Mouse (Mus musculus) hindbrain, embryonic 10.5 days (tissue): Measurements from ENCODE around the gene Slc8a1. TPM values are rescaled to one million over a fixed set of nuclear protein-coding genes. Genes with fewer than 3 reads are reported as not detected.
A peak's percentile ranks its signal among the peaks of the same experiment; 100 is the strongest.

Experiments
- DNase-seq: peaks from one replicate; pipeline ENCODE4 v3.0.0-alpha.2; 2017; ENCODE audit warnings: low spot score
- H3K27ac ChIP-seq: fragments of 300-500 bp; sonication (generic); 2 replicates; pipeline ENCODE4 v1.5.1; 2016; ENCODE audit warnings: mild to moderate bottlenecking, moderate library complexity
- H3K27me3 ChIP-seq: fragments of 300-500 bp; sonication (generic); 2 replicates; pipeline ENCODE4 v1.6.1; 2016; ENCODE audit warnings: mild to moderate bottlenecking; ENCODE audit not compliant: poor library complexity, insufficient read depth, severe bottlenecking
- H3K36me3 ChIP-seq: fragments of 300-500 bp; sonication (generic); 2 replicates; pipeline ENCODE4 v1.6.1; 2016; ENCODE audit warnings: mild to moderate bottlenecking, moderate library complexity
- H3K4me1 ChIP-seq: fragments of 300-500 bp; sonication (generic); replicated peaks from 2 replicates; pipeline ENCODE4 v1.6.1; 2016; ENCODE audit warnings: mild to moderate bottlenecking
- H3K4me3 ChIP-seq: fragments of 300-500 bp; sonication (generic); 2 replicates; pipeline ENCODE4 v1.5.1; 2016; ENCODE audit warnings: mild to moderate bottlenecking, moderate library complexity
- H3K9me3 ChIP-seq: fragments of 300-500 bp; sonication (generic); 2 replicates; pipeline ENCODE4 v1.6.1; 2016; ENCODE audit warnings: mild to moderate bottlenecking, moderate library complexity
- whole genome bisulfite sequencing: fragments of 180-500 bp; shearing (Covaris S2); methylation state at CpG from one replicate; pipeline ENCODE4 v1.1.7; 2016; 5-methylcytosine and 5-hydroxymethylcytosine counted together
- polyA plus RNA-seq: library from polyadenylated mRNA; unstranded; fragments of >200 nt; fragmentation: Nextera tagmentation; extraction: Ambion mirVana; gene quantifications from 2 replicates; pipeline ENCODE4 v1.2.1, GENCODE M21; 2016

Slc8a1 gene
- polyA plus RNA-seq, 1 experiment from 2014 or later: 2.6 TPM

DNA sequence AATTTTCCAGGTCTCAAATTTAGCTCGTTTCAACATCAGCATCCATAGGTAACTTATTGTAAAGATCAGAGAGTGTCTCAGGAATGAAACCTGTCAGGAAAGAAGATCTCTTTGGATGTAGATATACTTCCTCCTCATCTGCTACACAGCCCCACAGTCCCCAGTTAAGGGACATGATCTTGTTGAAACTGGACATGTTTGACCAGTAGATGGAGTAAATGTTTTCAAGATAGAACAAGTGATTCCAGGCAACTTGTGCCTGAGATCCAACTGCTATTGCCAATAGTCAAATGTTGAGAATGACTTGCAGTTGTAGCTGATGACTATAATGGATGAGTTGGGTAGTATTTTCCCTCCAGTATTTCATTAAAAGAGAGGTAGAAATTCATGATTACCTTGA is 260.8 kb downstream of the Slc8a1 start:
- H3K9me3 ChIP-seq: no peaks in the 10 kb centered on the region
- no peaks in the 10 kb centered on the region for H3K36me3 ChIP-seq
- no peak overlapping the region for H3K27ac ChIP-seq
- H3K27me3 ChIP-seq: no peaks in the 10 kb centered on the region
- WGBS: 83% methylated on average over 1 of the region's 1 CpGs
- H3K4me3 ChIP-seq: no peak overlapping the region
- H3K4me1 ChIP-seq: peaks cover 15% of the 10 kb centered on the region
- DNase-seq: no peak

DNA sequence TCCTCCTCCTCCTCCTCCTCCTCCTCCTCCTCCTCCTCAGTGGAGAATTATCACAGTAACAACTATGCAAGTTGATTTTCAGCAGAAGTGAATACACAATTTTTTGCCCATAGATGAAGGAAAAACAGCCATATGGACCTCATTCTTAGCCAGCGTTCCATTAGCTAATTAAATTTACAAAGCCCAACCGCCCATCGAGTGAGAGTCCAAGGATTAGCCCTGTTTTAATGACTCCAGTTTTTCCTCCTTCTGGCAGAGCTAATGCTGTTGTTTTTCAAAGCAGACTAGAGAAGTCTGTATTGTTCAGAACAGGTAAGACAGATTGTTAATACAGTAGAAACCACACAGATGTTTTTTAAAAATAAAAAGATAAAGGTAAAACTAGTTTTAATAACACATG is 264.8 kb downstream of the Slc8a1 start:
- Histone ChIP-seq H3K4me3 (no peak overlapping the region), H3K27me3 (no peaks in the 10 kb centered on the region), H3K36me3 (no peaks in the 10 kb centered on the region), H3K9me3 (no peaks in the 10 kb centered on the region), H3K4me1 (no peaks in the 10 kb centered on the region), H3K27ac (no peak overlapping the region)
- DNase-seq: no peak
- WGBS: 76% methylated on average over 3 of the region's 3 CpGs

DNA sequence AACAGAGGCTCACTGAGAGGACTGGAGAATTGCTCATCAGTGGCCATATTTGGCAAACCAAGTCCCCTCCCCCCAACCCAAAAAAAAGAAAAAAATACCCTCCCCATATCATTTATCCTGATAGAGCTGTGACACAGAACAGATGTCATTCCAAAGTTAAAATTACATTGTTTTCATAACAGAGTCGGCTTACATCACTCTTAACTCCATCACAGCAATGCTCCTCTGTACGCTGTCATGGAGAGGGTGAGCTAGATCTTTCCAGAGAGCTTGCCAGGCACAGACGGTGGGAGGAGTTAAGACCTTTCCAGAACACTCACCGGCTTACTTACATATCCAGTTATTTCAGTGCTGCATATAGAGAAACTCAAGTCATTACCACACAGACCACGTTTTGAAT is 269.2 kb downstream of the Slc8a1 start:
- H3K27me3 ChIP-seq: no peaks in the 10 kb centered on the region
- H3K9me3 ChIP-seq: no peaks in the 10 kb centered on the region
- no peaks in the 10 kb centered on the region for H3K4me1 ChIP-seq
- H3K4me3 ChIP-seq: no peak overlapping the region
- no peak for DNase-seq
- 88% methylated on average over 5 of the region's 5 CpGs for WGBS
- no peaks in the 10 kb centered on the region for H3K36me3 ChIP-seq
- H3K27ac ChIP-seq: no peak overlapping the region

DNA sequence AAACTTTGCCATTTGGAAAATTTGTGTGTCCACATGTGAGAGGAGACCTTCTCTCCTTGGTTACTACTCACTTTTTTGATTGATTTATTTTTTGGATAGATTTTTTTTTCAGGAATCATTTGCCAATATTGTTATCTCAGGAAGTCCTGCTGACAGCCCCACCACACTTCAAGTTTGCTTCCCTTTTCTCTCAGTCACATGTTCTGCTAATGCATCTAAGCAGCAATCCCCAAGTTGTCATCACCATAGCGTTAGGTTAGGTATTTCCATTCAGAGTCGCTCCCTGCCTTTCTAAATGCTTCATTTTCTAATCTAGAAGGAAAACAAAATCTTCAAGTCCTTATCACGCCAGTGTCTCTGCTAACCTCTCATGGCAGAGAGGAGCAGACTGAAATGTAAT is 278.8 kb downstream of the Slc8a1 start:
- H3K4me3 ChIP-seq: no peak overlapping the region
- no peak for DNase-seq
- no peaks in the 10 kb centered on the region for H3K27me3 ChIP-seq
- 71% methylated on average over 3 of the region's 3 CpGs for WGBS
- H3K27ac ChIP-seq: no peak overlapping the region
- H3K36me3 ChIP-seq: no peaks in the 10 kb centered on the region
- no peaks in the 10 kb centered on the region for H3K9me3 ChIP-seq
- no peaks in the 10 kb centered on the region for H3K4me1 ChIP-seq

DNA sequence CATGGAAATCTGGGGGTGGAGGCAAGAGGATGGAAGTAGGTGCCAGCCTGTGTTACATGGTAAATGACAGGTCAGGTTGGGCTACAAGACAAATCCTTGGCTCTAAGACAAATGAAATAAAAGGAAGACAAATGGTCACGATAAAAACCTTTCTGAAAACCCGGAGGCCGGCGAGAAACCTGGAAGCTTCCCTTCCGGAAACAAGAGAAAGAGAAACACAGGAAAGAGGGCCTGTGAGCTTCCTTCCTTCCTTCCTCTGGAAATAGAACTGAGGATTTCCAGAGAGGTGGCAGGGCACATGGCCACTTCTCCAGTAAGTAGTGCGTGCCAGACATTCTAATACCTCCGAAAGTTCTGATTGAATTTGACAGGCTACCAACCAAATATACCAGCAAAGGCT is 282.2 kb downstream of the Slc8a1 start:
- H3K27ac ChIP-seq: no peak overlapping the region
- no peak overlapping the region for H3K4me3 ChIP-seq
- DNase-seq: no peak
- no peaks in the 10 kb centered on the region for H3K36me3 ChIP-seq
- no peaks in the 10 kb centered on the region for H3K9me3 ChIP-seq
- no peaks in the 10 kb centered on the region for H3K4me1 ChIP-seq
- H3K27me3 ChIP-seq: no peaks in the 10 kb centered on the region
- 88% methylated on average over 7 of the region's 7 CpGs for WGBS

DNA sequence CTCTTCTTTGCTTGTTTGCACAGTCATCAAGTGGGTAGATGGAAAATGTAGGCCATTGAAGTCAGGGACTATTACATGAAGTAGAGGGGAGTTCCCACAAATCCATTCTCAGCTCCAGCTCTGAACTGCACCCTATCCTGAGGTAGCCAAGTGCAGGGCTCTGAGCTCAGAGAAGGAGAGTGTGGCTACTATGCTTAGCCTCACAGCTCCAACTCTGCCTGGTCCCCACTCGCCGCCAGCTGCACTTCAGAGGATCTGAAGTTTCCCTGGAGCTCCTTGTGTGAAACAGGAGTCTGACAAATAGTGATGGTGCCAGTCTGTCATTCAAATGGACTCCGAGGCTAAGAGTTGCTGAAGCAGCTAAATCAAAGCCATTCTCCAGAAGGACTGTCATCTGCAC is 282.9 kb downstream of the Slc8a1 start:
- Histone ChIP-seq H3K27ac (no peak overlapping the region), H3K36me3 (no peaks in the 10 kb centered on the region), H3K4me3 (no peak overlapping the region), H3K4me1 (no peaks in the 10 kb centered on the region), H3K27me3 (no peaks in the 10 kb centered on the region), H3K9me3 (no peaks in the 10 kb centered on the region)
- DNase-seq: no peak
- WGBS: 58% methylated on average over 3 of the region's 3 CpGs

DNA sequence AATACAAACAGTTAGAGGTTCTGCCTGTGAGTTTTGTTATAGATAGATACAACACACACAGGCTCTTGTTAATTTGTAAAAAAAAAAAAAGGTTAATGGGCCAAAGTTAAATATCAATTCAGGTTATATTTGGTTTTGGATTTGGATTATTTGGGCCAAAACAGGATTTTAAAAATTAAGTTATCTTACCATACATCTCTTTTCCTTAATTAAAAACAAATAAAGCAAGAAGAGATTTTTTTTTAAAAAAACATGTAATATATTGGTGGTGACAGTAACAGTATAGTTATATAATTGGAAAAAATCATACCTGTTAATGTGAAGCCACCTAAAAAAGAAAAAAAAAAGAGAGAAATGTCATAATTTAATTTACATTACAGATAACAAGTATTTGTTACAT is 296.7 kb downstream of the Slc8a1 start, which contains the start of gene Gm11096:
Gm11096 (plus strand) TSS at position 301 of the 400 bp plus-strand sequence.
- Histone ChIP-seq H3K4me1 (no peaks in the 10 kb centered on the region), H3K27ac (no peak within 1 kb of the TSS), H3K27me3 (no peaks in the 10 kb centered on the region)

DNA sequence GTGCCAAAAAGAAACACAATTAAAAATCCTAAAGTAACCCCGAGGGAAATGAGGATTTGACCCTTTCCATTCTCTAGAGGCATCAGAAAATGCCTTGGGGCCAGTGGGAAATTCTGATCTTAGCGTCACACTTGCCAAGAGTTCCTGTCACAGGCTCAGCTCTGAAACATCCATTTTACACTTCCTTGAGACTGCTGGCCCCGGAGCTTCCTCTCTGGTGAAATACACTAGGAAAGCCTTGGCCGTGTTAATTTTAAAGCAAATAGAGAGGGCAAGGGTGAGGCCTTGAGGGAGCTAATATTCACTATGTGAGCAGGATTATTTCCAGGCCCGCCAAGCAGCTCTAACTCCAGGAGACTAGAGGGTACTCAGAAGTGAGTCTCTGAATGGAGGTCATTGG is 305.0 kb downstream of the Slc8a1 start:
- 54% methylated on average over 5 of the region's 5 CpGs for WGBS
- Histone ChIP-seq H3K36me3 (no peaks in the 10 kb centered on the region), H3K9me3 (no peaks in the 10 kb centered on the region), H3K4me3 (no peak overlapping the region), H3K27ac (no peak overlapping the region), H3K4me1 (peaks cover 12% of the 10 kb centered on the region; the same call in 1 of the 2 replicates), H3K27me3 (no peaks in the 10 kb centered on the region)
- peak; percentile 34 for DNase-seq

More for the DNA sequence above, 296.7 kb downstream of the Slc8a1 start, which contains the start of gene Gm11096:
- no peak for DNase-seq
- Histone ChIP-seq H3K36me3 (no peaks in the 10 kb centered on the region), H3K4me3 (no peak within 1 kb of the TSS), H3K9me3 (no peaks in the 10 kb centered on the region)

DNA sequence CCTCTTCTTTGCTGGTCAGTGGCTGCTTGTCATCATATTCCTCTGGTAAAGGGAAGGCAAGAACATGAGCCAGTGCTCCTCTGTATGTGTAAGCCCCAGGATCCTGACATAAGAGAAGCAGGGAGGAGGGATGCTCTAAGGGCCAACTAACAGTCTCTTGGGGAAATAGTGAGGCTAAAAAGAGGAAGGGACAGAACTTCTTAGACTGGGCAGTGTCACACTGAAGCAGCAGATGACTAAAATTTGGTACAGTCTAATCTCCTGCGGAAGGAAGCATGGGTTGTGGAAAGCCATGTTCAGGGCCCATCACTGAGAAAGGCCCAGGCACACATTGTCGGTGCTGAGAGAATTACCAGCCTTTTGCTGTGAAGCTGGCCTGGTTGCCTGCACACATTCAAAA is 305.4 kb downstream of the Slc8a1 start:
- Histone ChIP-seq H3K9me3 (no peaks in the 10 kb centered on the region), H3K36me3 (no peaks in the 10 kb centered on the region), H3K4me3 (no peak overlapping the region), H3K4me1 (peaks cover 12% of the 10 kb centered on the region; the same call in 1 of the 2 replicates), H3K27me3 (no peaks in the 10 kb centered on the region), H3K27ac (no peak overlapping the region)
- no peak for DNase-seq
- WGBS: 83% methylated on average over 2 of the region's 2 CpGs

DNA sequence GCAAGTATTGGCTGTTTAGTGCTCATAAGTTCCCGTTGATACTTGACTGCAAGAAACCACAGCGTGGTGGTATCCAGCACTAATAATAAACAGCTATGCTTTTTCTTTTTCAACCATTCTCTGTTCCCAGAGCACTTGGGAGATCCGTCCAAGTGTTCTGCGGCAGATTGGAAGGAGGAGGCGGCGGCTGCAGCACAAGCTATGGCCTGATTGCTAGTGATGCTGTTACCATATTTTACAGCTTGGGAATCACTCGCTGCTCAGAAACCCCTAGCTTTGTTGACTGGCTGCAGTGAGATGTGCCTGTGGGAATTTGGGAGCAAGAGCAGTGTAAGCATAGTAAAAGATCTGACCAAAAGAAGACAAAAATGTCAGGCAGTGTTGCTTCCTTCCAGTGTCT is 310.9 kb downstream of the Slc8a1 start:
- Histone ChIP-seq H3K36me3 (no peaks in the 10 kb centered on the region), H3K27ac (no peak overlapping the region), H3K4me3 (no peak overlapping the region), H3K4me1 (peaks cover 7% of the 10 kb centered on the region), H3K27me3 (no peaks in the 10 kb centered on the region), H3K9me3 (no peaks in the 10 kb centered on the region)
- WGBS: 88% methylated on average over 7 of the region's 7 CpGs
- DNase-seq: no peak

DNA sequence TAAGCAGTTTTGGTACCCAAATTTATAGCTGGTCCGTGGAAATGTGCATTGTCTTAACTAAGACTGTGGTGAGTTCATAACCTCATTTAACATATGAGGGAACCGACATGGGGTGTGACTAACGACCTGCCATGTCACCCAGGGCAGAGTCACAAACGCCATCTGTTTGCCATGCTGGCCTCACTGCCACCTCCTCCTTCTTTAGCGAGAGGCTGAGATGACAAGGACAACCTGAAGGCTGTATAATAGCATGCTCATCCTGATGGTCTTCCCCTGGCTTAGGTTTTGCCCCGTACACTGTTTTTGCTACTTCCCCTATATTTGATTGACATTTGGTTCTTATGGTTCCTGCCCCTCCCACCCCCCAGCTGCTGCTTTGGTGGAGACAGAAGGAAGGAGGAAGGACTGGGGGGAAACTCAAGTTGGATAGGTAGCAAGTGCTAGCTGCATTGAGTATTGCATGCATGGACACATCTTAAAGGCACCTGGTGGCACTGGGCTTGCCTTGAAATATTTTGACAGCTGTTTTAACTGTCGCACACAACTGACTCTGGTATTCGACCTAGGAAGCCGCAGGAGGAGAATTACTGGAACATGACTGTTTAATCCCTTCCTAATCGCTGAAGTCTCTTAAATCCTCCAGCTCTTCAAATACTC is 313.8 kb downstream of the Slc8a1 start:
- H3K9me3 ChIP-seq: no peaks in the 10 kb centered on the region
- H3K4me1 ChIP-seq: peaks cover 13% of the 10 kb centered on the region
- peak; percentile 5 for DNase-seq
- H3K27ac ChIP-seq: no peak overlapping the region
- no peaks in the 10 kb centered on the region for H3K36me3 ChIP-seq
- no peak overlapping the region for H3K4me3 ChIP-seq
- no peaks in the 10 kb centered on the region for H3K27me3 ChIP-seq
- WGBS: 52% methylated on average over 10 of the region's 10 CpGs

DNA sequence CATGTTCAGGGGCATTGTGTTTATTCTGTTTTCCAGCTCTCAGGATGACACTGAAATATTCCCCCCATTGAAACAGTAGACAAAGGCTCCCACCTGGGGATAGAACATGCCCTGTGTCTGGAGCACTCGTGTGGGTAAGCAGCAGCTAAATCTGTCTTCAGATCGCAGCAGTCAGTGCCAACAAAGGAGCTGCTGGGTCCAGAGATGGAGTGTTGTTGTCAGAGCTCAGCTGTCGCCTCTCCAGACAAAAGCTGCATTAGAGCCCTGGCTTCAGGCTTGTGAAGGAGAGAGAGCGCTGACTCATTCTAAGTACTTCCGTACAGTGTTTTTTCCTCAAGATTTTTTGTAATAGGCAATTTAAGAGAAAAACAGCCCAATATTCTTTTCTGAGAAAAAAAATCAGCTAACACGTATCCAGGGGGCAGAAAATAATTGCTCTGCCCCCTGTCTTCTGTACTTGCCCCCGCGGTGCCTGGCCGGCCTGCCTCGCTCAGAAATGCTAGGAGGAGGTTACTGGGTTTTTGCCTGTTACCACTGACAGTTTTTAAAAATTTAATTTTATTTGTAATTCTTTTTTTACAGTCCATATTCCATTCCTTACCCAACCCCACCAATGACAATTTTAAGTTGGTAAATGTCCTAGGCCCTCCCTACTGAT is 318.2 kb downstream of the Slc8a1 start:
- H3K9me3 ChIP-seq: no peaks in the 10 kb centered on the region
- 59% methylated on average over 10 of the region's 10 CpGs for WGBS
- no peaks in the 10 kb centered on the region for H3K36me3 ChIP-seq
- H3K27ac ChIP-seq: peak overlapping the region; percentile 59
- no peaks in the 10 kb centered on the region for H3K27me3 ChIP-seq
- no peak overlapping the region for H3K4me3 ChIP-seq
- peaks cover 13% of the 10 kb centered on the region for H3K4me1 ChIP-seq
- peak; percentile 25 for DNase-seq

DNA sequence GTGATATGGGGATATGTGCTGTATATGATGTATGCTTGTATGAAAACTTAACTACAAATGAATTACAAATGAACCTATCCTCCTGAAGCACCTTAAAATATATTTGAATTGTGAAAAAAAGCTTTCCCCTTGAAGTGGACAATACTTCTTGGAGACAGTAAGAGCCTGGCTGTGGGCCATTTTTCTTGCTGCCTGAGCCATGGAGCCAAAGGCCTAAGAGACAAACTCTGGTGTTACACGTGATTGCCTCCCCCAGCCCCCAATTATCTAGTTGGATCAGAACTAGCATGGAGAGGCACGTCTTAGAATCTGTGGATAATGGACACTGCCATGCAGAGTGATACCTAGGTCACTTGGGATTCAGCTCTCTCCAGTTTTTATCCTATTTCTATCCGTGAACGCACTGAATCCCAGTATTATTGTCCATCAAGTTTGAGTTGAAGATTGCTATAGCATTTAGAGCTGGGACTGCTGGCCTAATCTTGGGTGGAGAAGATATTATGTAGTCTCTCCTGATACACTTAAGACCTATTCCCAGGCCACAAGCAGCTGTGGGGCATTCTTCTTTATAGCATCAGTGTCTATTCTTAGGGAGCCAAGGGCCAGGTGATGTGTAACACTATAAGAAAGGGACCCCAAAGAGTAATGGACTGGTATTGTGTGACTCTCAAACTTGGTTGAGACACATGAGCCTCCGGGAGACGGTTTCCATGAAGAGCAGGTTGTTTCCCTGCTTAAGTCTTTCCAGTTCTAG is 321.6 kb downstream of the Slc8a1 start:
- H3K4me3 ChIP-seq: no peak overlapping the region
- no peak overlapping the region for H3K27ac ChIP-seq
- WGBS: 91% methylated on average over 6 of the region's 6 CpGs
- H3K36me3 ChIP-seq: no peaks in the 10 kb centered on the region
- no peaks in the 10 kb centered on the region for H3K27me3 ChIP-seq
- no peak for DNase-seq
- H3K9me3 ChIP-seq: no peaks in the 10 kb centered on the region
- peaks cover 5% of the 10 kb centered on the region; the same call in 1 of the 2 replicates for H3K4me1 ChIP-seq
